Mouse (Mus musculus) lung, embryonic 16.5 days (tissue): ENCODE results near the gene Exd2. TPM values are rescaled to one million over a fixed set of nuclear protein-coding genes. Genes with fewer than 3 reads are reported as not detected.

ENCODE experiments used
- ATAC-seq: fragments of 200-750 bp; cut with Nextera tagmentation; 2 replicates; pipeline ENCODE4 v1.8.0; 2017; ENCODE audit warnings: low read depth, mild to moderate bottlenecking, moderate library complexity
- H3K27ac ChIP-seq: fragments of 300-500 bp; sonication (generic); 2 replicates; pipeline ENCODE4 v1.5.1; 2014; ENCODE audit warnings: mild to moderate bottlenecking, control low read depth, low read length
- H3K27me3 ChIP-seq: fragments of 300-500 bp; sonication (generic); 2 replicates; pipeline ENCODE4 v1.6.1; 2014; ENCODE audit warnings: low read depth, low read length, mixed read lengths; ENCODE audit not compliant: control insufficient read depth, insufficient read depth
- H3K36me3 ChIP-seq: fragments of 300-500 bp; sonication (generic); 2 replicates; pipeline ENCODE4 v1.6.1; 2014; ENCODE audit warnings: low read length; ENCODE audit not compliant: control insufficient read depth, insufficient read depth
- H3K4me1 ChIP-seq: fragments of 300-500 bp; sonication (generic); replicated peaks from 2 replicates; pipeline ENCODE4 v1.6.1; 2014; ENCODE audit warnings: low read length, mixed read lengths; ENCODE audit not compliant: control insufficient read depth, insufficient read depth
- H3K4me2 ChIP-seq: fragments of 300-500 bp; sonication (generic); 2 replicates; pipeline ENCODE4 v1.6.1; 2014; ENCODE audit warnings: low read depth, low read length, control low read depth
- H3K4me3 ChIP-seq: fragments of 300-500 bp; sonication (generic); 2 replicates; pipeline ENCODE4 v1.5.1; 2014; ENCODE audit warnings: mild to moderate bottlenecking, low read length, control low read depth
- H3K9ac ChIP-seq: fragments of 300-500 bp; sonication (generic); 2 replicates; pipeline ENCODE4 v1.6.1; 2014; ENCODE audit warnings: low read length, control low read depth
- H3K9me3 ChIP-seq: fragments of 300-500 bp; sonication (generic); 2 replicates; pipeline ENCODE4 v1.6.1; 2016; ENCODE audit warnings: low read length; ENCODE audit not compliant: control insufficient read depth
- WGBS: fragments of 180-500 bp; shearing (Covaris S2); extraction: QIAGEN DNeasy Blood & Tissue Kit; methylation state at CpG from one replicate; pipeline ENCODE4 v1.1.7; 2014; 5-methylcytosine and 5-hydroxymethylcytosine counted together
- polyA plus RNA-seq: library from polyadenylated mRNA; unstranded; fragments of >200 nt; fragmentation: Nextera tagmentation; extraction: Ambion mirVana; gene quantifications from 2 replicates; pipeline ENCODE4 v1.2.1, GENCODE M21; 2015

Gene Exd2
- polyA plus RNA-seq, 1 experiment from 2014 or later = 29.6 TPM

GRCm38 (mm10) chr12:80517977-80518376 is 55.1 kb downstream of the Exd2 start, which contains the start of gene Galnt16:
TSS of gene Galnt16 (plus strand) at chr12:80518277.
- Histone ChIP-seq H3K27me3 (peaks cover 45% of the 10 kb centered on the region), H3K9ac (peak within 1 kb of the TSS; percentile 65), H3K9me3 (no peaks in the 10 kb centered on the region), H3K4me1 (peaks cover 18% of the 10 kb centered on the region), H3K4me3 (peak within 1 kb of the TSS; percentile 64), H3K36me3 (no peaks in the 10 kb centered on the region), H3K4me2 (peak within 1 kb of the TSS; percentile 97), H3K27ac (no peak within 1 kb of the TSS)
- WGBS = 6% methylated on average over 14 of the region's 14 CpGs
- ATAC-seq = no peak

- H3K4me2 ChIP-seq = peak overlapping the region; percentile 97
- ATAC-seq = no peak; the same call in 1 of the 2 replicates
- no peak overlapping the region for H3K27ac ChIP-seq
- H3K36me3 ChIP-seq = no peaks in the 10 kb centered on the region
- peak overlapping the region; percentile 64 for H3K4me3 ChIP-seq
- H3K9me3 ChIP-seq = no peaks in the 10 kb centered on the region
- under 1% methylated on average over 25 of the region's 25 CpGs for WGBS
- H3K27me3 ChIP-seq = peaks cover 45% of the 10 kb centered on the region
- peaks cover 18% of the 10 kb centered on the region for H3K4me1 ChIP-seq
- H3K9ac ChIP-seq = peak overlapping the region; percentile 65
Observed at GRCm38 (mm10) chr12:80518393-80518756, 55.5 kb downstream of the Exd2 start.

GRCm38 (mm10) chr12:80518757-80519620 is 56.1 kb downstream of the Exd2 start:
- Histone ChIP-seq H3K27ac (no peak overlapping the region), H3K27me3 (peaks cover 45% of the 10 kb centered on the region), H3K4me1 (peaks cover 18% of the 10 kb centered on the region), H3K36me3 (no peaks in the 10 kb centered on the region), H3K9ac (peak overlapping the region; percentile 65), H3K4me2 (peak overlapping the region; percentile 97), H3K9me3 (no peaks in the 10 kb centered on the region), H3K4me3 (peak overlapping the region; percentile 64)
- WGBS = under 1% methylated on average over 86 of the region's 90 CpGs
- peak; percentile 70 for ATAC-seq

GRCm38 (mm10) chr12:80519621-80520332 is 56.9 kb downstream of the Exd2 start:
- Histone ChIP-seq H3K27me3 (peaks cover 45% of the 10 kb centered on the region), H3K4me3 (peak overlapping the region; percentile 64), H3K27ac (no peak overlapping the region), H3K36me3 (no peaks in the 10 kb centered on the region), H3K4me1 (peaks cover 18% of the 10 kb centered on the region), H3K9ac (peak overlapping the region; percentile 65), H3K9me3 (no peaks in the 10 kb centered on the region), H3K4me2 (peak overlapping the region; percentile 97)
- 1% methylated on average over 36 of the region's 43 CpGs for WGBS
- ATAC-seq = peak; percentile 36; the same call in 1 of the 2 replicates

GRCm38 (mm10) chr12:80522006-80522405 is 59.1 kb downstream of the Exd2 start:
- peak overlapping the region; percentile 15 for H3K27ac ChIP-seq

GRCm38 (mm10) chr12:80524276-80524921 is 61.5 kb downstream of the Exd2 start:
- no peak for ATAC-seq
- WGBS = 34% methylated on average over 12 of the region's 12 CpGs
- Histone ChIP-seq H3K4me3 (no peak overlapping the region), H3K4me2 (no peak overlapping the region), H3K9ac (no peak overlapping the region), H3K27ac (no peak overlapping the region), H3K4me1 (peaks cover 9% of the 10 kb centered on the region), H3K27me3 (peaks cover 12% of the 10 kb centered on the region), H3K36me3 (no peaks in the 10 kb centered on the region), H3K9me3 (no peaks in the 10 kb centered on the region)

More at GRCm38 (mm10) chr12:80522006-80522405, 59.1 kb downstream of the Exd2 start:
- WGBS = 49% methylated on average over 3 of the region's 3 CpGs
- H3K4me1 ChIP-seq = peaks cover 18% of the 10 kb centered on the region
- no peaks in the 10 kb centered on the region for H3K9me3 ChIP-seq
- H3K4me2 ChIP-seq = no peak overlapping the region
- H3K9ac ChIP-seq = no peak overlapping the region
- H3K36me3 ChIP-seq = no peaks in the 10 kb centered on the region
- ATAC-seq = no peak
- peaks cover 36% of the 10 kb centered on the region for H3K27me3 ChIP-seq
- no peak overlapping the region for H3K4me3 ChIP-seq

GRCm38 (mm10) chr12:80525513-80525912 is 62.6 kb downstream of the Exd2 start:
- H3K4me2 ChIP-seq = no peak overlapping the region
- no peaks in the 10 kb centered on the region for H3K36me3 ChIP-seq
- H3K9me3 ChIP-seq = no peaks in the 10 kb centered on the region
- ATAC-seq = peak; percentile 41; the same call in 1 of the 2 replicates
- no peak overlapping the region for H3K4me3 ChIP-seq
- H3K9ac ChIP-seq = no peak overlapping the region
- peaks cover 3% of the 10 kb centered on the region; the same call in 1 of the 2 replicates for H3K27me3 ChIP-seq
- H3K27ac ChIP-seq = no peak overlapping the region
- 28% methylated on average over 7 of the region's 7 CpGs for WGBS
- peaks cover 6% of the 10 kb centered on the region for H3K4me1 ChIP-seq

GRCm38 (mm10) chr12:80526511-80526910 is 63.6 kb downstream of the Exd2 start:
- no peak overlapping the region for H3K4me3 ChIP-seq
- no peak for ATAC-seq
- H3K9me3 ChIP-seq = no peaks in the 10 kb centered on the region
- H3K4me2 ChIP-seq = no peak overlapping the region
- no peak overlapping the region for H3K9ac ChIP-seq
- peaks cover 12% of the 10 kb centered on the region for H3K4me1 ChIP-seq
- 85% methylated on average over 2 of the region's 2 CpGs for WGBS
- H3K27me3 ChIP-seq = no peaks in the 10 kb centered on the region; the same call in 1 of the 2 replicates
- no peak overlapping the region for H3K27ac ChIP-seq
- H3K36me3 ChIP-seq = no peaks in the 10 kb centered on the region
